Mouse (Mus musculus): Measurements from ENCODE around the gene Csrnp2.

The Csrnp2 gene

DNA sequence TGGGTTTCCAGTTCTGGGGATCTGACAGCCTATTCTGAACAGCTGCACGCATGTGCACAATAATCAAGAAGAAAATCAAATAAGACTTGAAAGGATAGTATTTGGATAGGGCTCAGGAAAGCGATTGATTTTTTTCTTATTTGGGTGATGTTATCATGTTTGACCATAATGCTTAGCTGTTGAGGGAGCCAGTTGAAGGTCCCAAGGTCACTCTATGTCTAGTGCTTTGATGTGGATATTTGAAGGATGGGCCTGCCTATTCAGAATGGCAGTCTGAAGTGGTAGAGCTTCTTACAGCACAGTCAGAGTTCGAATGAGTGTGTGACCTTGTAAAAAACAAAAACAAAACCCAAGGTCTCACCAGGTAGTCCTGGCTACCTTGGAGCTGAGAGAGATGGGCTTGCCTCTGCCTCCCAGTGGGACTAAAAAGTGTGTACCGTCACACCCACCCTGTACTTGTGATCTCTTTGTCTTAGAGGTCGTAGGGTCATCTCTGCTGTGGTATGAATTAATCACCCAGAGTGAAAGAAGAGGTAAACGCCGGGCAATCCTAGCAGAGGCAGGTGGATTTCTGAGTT is 21.3 kb downstream of the Csrnp2 start:
- no peak for DNase-seq

DNA sequence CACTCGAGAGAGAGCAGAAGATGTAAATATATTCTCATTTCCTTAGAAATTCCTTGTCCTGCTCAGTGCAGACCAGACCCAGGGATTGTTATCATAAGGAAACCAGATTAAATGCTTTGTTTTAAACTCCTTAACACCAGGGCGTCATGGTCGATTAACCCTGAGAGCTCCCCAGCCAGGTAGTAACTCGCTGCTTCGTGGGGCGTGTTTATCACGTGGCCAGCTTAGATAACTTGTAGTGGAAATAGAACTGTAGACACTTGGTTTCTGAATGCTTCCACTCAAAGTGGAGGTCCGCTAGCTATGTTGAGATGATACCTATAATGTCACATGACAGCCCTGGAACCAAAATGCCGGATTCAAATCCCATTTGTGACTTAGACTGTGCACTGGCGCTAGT is 25.3 kb downstream of the Csrnp2 start:
- no peak for DNase-seq

DNA sequence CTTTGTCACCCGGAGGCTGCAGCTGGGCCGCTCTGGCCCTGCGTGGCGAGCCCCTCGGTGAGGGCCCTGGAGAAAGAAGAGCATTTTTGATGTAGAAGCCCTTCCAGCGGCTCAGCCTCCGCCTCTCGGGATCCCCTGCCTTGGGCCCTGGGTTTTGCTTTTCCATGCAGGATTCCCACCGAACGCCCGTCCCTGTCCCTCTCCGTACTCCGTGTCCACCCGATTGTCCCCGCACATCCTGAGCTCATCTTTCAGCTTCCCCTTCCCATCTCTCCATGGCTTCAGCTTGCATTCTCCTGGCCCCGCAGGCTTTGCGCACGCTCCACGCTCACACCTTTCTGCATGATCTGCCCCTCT is 26.1 kb downstream of the Csrnp2 start:
- no peak for DNase-seq

DNA sequence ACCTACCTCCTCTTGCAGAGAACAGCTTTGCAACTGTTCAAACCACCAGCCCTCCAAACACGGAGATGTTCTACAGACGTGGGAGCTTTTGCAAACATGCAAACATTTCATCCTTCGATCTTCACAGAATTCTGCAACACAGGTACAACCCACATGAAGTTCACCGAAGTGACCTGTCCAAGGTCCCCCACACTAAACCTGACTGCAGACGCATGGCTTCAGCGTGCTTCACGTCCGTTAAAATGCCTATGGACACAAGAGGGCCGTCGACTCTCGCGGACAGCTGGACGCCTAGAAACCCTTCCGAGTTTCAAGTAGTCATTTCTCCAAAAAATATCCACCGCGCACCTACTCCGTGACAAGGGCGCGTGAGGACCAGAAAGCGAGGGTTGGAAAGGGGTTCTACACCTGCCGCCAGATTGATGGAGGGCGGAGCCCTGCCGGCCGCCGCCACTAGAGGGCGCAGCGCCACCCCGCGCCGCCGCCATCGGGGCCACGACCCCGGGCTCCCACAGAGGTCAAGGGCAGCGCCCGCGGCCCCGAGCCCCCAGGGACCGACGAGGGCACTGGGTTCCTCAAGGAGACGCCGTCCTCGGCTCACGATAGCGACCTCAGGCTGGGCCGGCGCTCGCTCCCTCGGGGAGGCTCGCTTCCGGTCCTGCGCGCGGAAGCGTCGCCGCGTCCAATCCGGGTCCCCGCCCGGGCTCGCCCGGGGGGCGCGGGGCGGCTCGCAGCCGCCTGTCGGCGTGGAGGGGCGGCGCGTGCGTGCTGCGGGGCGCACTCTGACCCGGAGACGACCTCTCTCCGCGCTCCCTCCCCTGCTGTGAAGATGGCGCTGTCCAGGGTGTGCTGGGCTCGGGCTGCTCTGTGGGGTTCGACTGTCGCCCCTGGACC is 26.7 kb downstream of the Csrnp2 start, which contains the start of gene Letmd1:
Letmd1 (plus strand) TSS at position 729 of the 894 bp plus-strand sequence.
- peak; percentile 79 to 83 for DNase-seq

DNA sequence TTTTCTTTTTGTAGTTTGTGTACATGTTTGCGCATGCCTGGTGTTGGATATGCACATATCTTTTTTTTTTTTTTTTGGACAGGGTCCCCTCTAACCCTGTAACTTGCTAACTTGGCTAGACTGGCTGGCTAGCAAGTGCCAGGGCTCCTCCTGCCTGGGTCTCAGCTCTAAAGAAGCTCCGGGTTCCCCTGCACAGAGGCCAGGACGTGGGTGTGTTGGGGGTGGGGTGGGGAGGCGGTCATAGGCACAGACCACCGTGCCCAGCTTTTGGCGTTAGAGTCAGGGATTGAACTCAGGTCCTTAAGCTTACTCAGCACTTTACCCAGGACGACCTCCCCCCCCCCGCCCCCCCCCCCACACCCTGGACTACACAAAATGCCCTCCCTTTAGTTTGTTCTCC is 27.6 kb downstream of the Csrnp2 start:
- no peak for DNase-seq

DNA sequence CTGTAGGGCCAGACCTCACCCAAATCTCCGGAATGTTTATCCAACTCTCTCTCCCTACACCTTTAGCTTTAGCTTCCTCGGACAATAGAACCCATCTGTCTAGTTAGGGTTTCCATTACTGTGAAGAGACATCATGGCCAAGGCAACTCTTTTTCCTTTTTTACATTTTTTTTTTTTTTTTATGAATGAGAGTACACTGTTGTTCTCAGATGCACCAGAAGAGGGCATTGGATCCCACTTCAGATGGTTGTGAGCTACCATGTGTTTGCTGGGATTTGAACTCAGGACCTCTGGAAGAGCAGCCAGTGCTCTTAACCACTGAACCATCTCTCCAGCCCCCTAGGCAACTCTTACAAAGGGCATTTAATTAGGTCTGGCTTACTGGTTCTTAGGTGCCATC is 29.9 kb downstream of the Csrnp2 start:
- DNase-seq: no peak

DNA sequence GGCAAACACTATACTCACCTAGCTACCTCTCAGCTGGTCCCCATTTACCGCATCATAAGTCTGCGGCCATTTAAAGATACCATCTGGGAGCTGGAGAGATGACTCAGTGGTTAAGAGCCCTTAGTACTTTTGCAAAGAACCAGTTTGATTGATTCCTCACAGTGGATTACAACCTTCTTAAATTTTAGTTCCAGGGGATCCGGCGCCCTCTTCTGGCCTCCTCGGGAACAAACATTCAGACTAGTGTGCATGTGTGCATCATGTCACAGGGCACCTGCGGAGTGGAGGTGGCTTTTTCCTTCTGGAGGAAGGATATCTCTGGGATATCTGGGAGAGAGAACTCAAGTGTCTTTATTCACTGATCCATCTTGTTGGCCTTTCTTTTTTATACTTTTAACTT is 31.6 kb downstream of the Csrnp2 start:
- peak; percentile 32 to 44 for DNase-seq

DNA sequence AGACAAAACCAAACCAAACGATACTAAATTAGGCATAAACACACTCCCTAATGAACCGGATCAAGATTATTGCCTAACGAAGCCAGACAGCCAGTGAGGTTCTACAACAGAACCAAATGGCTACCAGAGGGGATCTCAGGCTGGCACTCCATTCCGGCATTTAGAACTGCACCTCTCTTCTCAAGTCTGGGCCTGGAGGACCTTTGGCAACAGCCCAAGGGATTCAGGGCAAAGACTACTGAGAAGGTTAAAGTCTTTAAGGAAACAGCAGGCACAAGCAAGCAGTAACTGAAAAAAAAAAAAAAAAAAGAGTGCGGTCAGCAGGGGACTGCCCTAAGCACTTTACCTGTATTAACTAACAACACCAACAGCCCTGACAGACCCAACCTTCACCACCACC is 33.2 kb downstream of the Csrnp2 start:
- no peak for DNase-seq

DNA sequence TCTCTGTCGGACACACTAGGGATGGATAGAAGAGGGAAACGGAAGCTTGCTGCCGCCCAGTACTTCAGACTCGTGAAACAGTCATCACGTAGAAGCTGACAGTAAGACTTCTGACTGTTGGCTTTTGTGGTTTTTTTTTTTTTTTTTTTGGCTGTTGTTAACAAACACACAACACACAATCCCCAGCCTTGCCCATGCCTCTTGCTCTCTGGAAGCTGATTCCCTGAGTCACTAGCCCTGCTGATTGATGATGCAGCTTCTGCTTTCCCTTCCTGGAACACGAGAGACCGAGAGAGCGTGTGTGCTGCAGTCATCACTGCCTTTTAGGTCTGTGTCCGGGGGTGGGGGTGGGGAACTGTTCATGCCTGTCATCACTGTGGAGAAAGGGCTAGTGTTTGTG is 33.6 kb downstream of the Csrnp2 start:
- DNase-seq: no peak

DNA sequence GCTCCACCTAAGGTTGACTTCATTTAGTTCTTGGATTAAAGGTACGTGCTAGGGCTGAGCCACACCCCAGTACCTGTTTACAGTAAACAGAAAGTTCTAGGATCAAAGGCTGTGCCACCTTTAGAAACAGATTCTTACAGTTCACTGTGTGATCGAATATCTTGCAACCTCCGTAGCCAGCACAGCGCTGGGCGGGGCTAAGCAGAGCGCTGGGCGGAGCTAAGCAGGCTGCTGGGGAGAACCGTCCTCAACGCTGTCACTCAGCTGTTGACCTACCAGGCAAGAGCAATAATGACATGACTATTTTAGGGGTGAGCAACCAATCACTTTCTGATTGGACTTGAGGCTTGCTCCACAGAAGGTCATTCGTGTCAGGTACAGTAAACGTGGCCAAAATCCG is 34.3 kb downstream of the Csrnp2 start:
- DNase-seq: no peak

DNA sequence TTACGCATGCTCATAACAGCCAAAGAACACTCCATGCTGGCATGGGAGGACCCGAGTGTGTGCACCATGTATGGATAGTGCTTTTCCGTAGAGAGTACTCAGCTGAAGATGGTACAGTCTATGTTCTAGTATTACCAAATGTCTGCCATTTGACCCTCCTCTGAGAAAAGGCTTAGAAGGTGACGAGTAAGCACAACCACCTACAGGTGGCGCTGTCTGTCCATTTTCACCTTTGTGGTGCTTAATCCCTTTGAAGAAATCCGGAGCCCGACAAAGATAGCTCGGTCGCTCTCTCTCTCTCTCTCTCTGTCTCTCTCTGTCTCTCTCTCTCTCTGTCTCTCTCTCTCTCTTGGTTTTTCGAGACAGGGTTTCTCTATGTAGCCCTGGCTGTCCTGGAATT is 37.2 kb downstream of the Csrnp2 start:
- DNase-seq: no peak

DNA sequence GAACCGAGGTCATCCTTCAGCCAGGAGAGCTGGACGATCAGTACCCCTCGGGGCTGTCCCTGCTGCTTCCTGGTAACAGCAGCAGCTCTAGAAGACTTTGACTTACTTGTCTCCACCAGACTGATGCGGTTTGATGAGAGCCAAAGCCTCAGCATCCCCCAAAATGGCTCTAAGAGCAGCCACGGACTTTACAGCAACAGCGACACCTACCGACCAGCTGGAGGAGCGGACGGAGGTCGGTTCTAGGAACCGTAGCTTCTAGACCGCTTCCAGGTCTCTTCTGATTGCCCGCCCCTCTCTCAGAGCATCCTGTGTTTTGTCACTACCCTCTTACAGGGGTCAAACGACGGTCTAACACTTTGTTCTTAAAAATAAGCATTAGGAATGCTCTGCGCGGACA is 37.9 kb downstream of the Csrnp2 start:
- DNase-seq: peak; percentile 49 to 51

DNA sequence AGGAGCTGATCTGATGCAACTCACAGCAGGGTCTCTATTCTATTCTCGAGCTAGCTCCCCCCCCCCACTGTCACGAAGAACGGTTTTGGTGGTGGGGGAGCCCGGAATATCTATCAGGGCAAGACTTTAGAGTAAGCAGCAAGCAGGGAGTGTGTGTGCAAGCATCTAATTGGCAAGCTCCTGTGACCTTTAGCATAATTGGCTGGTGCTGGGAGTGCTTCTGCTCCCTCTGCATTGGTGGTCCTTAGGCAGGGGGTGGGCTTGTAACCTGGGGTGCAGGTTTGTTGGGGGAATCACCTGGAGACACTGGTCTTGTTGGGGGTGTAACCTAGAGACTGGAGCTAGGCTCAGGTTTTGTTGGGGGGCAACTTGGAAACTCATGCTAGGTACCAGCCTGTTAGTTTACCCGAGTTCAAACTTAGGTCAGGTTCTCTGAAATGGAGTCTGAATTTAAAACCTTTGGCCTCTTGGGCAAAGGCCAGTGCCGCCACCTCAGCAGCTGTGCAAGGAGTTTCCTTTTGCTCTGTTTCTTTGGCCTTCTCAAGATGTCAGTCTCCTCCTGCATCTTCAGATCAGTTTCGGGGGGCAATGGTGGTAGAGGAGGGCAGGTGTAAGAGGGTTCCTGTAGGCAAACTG is 38.8 kb downstream of the Csrnp2 start:
- DNase-seq: no peak

DNA sequence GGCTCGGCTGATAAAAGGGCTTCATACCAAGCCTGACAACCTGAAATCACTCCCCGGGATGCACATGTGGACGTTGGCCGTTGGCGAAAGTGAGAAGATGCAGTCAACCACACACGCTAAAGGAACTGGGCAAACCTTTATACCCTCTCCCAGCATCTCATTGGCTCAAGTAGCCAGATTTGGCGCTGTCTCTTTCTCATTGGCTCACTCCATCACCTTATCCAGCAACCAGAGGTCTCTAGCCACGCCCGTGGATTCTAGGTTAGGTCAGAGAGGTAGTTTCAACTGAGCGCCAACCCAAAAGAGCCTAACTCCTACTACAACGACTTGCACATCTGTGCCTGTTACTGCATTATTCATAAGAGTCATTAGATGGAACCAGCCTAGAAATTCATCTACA is 42.8 kb downstream of the Csrnp2 start:
- no peak for DNase-seq

DNA sequence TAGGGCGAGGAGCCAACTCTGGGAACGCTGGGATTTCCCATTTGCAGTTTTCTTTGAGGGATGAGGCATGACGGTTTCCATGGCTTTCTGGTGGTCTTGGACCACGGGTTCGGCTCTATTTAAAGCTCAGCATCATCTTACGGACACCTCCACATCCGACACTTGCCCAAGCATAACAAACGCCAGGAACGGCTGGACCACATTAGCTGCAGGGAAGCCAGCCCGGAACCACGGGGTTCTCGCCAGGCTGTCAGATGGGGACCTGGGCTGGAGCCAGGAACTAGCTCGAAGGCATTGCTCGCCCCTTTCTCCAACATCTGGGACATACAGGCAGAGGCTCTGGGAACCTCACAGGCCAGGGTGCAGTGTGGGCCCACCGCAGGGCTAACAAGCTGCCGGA is 44.0 kb downstream of the Csrnp2 start:
- DNase-seq: no peak

DNA sequence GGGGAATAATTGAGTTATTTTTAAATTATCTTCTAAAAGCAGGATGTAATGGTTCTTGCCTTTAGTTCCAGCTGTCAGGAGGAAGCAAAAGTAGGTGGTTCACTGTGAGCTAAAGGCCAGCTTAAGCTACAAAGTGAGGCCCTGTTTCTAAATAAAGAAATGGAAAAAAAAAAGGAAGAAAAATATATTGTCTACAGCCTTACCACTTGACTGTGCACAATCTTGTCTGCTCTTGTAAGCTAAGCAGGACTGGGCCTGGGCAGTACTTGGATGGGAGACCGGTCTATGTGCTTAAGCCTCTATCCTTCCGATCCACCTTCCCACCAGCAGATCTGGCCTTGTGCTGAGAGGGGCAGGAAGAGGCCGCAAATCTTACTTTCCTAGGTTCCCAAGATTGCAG is 45.8 kb downstream of the Csrnp2 start:
- DNase-seq: no peak

DNA sequence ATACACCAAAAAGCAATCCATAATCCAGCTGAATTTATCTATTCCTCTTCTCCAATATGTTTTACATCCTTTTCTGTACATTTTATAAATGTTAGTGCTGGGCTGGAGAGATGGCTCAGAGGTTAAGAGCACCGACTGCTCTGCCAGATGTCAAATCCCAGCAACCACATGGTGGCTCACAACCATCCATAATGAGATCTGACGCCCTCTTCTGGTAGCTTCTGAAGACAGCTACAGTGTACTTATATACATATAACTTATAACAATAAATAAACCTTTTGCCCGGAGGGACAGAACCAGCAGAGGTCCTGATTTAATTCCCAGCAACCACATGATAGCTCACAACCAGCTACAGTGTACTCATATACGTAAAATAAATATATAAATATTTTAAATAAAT is 46.7 kb downstream of the Csrnp2 start:
- no peak for DNase-seq

DNA sequence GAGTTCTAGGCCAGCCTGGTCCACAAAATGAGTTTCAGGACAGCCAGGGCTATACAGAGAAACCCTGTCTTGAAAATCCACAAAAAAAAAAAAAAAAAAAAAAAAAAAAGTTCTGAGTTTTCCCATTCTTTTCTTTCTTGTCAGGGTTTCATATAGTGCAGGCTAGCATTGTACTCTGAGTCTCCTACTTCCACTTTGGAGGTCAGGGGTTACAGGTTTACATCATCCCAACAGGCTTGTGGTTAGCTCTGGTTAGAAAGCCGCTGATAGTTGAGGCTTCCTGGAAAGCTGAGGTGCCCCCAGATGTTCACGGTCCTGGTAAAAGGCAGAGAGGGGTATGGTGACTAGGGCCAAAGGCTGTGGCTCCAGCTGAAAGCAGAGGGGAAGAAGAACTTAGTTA is 48.4 kb downstream of the Csrnp2 start:
- no peak for DNase-seq

DNA sequence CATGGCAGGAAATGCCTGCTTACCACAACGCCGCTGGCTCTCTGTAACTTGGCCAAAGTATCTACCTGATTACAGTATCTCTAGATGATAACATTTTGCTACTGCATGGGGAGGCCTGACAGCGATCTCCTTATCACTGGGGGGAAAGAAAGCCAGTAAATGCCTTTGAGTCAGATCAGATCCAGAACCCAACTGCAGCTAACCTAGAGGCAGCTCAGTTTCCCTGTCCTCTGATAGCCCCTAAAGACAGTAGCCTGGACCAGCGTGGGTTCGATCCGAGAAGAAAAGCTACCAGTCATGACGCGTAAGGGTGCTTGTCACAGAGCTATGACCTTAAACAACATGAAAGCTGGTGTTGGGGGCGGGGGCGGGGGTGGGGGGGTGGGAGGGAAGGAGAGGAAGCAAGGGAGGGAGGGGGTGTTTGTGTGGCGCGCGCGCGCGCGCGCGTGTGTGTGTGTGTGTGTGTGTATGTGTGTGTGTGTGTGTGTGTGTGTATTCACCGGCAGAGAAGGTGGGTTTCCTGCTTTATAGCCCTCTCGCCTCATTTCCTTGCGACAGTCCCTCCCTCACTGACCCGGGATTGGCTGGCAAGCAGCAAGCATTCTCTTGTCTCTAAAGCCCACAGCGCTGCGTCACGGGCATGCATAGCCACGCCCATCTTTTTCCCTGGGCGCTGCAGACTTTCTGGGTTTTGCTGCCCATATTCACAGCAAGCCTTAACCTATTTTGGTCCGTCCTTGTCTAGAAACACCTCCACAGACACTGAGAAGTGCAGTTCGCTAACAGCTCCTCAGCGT is 52.0 kb downstream of the Csrnp2 start:
- DNase-seq: peak; percentile 82 to 92

DNA sequence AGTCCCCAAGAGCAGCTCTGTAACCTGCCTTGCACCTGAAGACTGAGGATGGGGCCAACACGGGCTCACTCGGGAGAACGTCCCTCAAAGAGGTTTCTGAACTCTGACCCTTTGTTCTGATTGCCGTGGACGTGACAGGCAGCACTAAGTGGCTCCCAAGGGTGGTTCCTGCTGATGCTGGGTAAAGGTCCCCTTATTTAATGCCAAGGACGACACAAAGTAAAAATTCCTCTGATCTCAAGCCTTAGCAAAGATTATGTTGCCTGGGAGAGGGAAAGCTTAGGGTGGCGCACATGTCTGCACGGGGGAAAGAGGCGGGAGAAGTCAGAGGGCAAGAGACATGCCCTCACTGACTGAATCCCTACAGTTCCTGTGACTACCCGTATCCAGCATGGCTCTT is 58.8 kb downstream of the Csrnp2 start:
- DNase-seq: no peak

DNA sequence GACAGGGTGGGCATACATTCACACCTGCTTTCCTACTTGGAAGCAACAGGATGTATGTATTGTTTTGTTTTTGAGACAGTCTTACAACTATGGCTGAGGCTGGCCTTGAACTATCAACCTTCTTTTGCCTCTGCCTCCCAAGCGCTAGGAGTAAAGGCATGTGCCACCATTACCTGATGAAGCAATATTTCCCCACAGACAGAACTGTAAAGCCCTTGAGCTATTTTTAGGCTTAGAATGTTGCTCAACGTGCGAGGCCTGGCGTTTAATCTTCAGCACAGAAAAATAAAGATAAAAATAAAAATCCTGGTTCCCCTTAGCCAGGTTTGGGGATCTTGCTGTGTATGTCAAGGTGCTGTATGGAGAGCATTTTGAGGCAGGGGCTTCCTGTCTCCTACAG is 59.2 kb downstream of the Csrnp2 start:
- DNase-seq: no peak

DNA sequence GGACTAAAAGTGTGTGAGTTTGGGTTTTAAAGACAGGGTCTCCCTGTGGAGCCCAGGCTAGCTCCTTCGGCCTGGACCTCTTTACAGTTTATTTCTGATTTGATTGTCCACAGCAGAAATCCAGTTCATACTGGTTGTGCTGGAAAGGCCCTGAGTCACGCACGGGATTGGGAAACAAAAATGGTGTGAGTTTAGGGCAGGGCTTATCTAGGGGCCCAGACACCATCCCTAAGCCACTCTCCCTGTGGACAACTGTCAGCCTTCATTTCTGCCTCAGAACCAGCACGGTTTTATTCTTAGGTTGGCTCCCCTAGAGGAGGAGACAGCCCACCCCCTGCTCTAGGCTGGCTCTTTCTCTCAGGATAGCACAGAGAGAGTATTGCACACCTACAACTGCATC is 62.1 kb downstream of the Csrnp2 start:
- DNase-seq: no peak

DNA sequence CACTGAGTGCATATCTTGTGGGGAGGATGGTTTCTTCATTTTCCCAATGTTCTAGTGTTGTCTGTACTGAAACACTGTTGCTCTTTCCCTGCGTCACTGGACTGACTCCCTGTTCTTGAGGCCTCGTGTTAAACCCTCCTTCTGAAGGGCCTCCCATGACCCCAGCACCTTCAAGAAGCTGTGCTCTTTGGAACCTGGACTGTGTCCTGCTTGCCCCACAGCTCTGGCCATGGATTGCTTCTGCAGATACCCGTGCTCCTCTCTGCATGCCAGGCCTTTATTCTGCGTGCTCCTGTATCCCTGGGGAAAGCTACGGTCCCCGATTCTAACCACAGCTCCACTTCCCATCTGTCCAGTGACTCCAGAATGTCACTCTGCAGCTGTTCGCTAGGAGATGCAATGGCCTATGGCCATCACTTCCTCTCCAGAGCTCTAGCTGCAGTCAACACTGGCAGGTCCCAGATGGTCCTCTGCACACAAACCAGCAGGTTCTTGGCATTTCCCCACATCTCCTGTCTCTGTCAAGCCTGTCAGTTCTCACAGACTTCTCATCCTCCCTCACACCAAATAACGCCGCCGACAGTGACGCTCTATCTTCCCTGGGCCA is 65.2 kb downstream of the Csrnp2 start:
- no peak for DNase-seq
